Mouse (Mus musculus) inflammation-experienced regulatory T-cells, adult 6 months (primary cell): ENCODE results near the gene Mylk4. TPM values are rescaled to one million over a fixed set of nuclear protein-coding genes. Genes with fewer than 3 reads are reported as not detected.

Experiments used
- ATAC-seq: one replicate; pipeline ENCODE4 v1.8.0; 2017
- polyA plus RNA-seq, 3 experiments: library from polyadenylated mRNA; unstranded; fragments of 100-300 nt; shearing (Covaris generic); gene quantifications; one replicate each; pipeline ENCODE4 v1.2.1; 2017

Gene Mylk4
- not detected for polyA plus RNA-seq

DNA sequence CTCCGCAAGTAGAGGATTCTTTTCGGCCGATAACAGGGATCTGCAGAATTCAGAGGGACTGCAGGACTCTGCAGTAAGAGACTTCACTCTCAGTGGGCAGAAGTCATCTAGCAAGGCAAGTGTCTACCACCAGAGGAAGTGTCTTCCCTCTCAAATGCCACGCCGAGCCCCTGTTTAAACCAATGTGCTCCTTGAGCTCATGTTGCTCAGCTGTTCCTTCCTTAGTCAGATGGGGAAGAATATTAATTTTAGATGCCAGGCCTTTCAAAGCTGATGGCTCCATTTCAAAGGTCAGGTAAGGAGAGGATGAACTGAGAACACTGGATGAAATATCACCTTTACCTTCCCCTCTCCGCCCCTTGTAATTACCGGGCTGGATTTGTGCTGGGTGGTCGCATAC lies at the start of gene Mylk4:
Gene Mylk4 (minus strand): TSS at position 139 of the 400 bp plus-strand sequence.
- no peak for ATAC-seq

DNA sequence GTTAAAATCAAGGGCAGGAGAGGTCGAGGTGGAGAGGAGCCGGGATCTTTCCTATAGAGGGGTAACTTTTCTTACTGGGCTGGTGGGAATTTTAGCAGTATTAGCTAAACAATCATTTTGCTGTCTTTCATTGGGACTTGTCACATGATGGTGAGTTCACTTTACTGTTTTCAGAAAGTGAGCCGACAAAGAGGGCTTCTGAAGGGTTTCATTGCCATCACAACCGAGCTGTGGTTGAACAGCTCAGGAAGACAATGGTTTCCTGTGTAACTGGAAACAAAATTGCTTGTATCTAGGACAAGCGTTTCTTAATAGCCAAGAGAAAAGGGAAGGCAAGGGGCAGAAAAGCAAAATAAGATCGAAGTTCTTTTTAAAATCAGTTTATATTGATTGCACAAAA lies 49.5 kb upstream of the Mylk4 start:
- peak; percentile 64 for ATAC-seq

DNA sequence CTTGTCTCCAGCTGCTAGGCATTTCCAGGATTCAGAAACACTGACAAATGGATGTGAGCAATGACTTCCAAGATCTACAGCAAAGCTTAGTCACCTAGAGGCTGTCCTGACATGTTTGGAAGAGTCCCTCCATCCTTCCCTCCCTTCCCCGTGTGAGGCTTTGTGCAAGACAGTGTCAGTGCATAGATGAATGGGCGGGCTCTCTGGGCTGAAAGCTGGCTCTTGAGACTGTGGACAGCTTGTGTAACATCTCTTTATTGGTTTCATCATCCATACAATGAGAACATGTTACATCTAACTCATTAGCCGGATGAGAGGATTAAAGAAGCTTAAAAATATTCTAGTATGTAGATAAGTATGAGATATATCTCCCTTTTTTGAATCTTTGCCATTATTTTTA lies 49.0 kb upstream of the Mylk4 start:
- no peak for ATAC-seq

DNA sequence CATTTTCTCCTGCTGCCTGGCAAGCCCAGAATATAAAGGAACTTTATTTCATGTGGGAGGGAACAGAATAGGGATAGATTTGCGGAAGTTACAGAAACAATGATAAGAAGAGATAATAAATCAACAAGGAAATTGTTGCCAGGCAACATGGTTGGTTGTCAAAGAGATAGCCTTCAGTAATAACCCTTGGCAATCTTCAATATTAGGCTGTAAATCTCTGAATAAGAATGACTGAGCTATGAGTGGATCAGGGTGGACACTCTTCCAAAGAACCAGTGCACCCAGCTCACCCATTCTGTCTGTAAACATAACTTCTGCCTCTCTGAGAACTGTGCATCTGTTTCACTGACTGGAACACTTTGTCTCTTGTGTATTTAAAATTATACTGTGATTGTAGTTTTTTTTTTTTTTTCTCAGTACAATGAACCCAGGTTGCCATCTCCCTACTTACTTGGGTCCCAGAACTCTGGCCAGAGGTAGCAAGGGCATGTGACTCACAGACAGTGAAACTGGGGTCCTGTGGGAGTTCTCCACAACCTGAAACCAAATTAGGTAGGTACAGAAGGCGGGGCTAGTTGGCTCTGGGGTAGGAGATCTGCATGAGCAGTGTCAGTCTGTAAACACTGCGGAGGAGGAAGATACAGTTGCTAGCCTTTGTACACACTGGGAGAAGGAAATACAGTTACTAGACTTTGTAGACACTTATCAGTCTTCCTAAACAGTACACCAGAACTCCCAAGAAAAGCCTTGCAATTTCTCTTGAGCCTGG lies 47.9 kb upstream of the Mylk4 start:
- no peak for ATAC-seq

DNA sequence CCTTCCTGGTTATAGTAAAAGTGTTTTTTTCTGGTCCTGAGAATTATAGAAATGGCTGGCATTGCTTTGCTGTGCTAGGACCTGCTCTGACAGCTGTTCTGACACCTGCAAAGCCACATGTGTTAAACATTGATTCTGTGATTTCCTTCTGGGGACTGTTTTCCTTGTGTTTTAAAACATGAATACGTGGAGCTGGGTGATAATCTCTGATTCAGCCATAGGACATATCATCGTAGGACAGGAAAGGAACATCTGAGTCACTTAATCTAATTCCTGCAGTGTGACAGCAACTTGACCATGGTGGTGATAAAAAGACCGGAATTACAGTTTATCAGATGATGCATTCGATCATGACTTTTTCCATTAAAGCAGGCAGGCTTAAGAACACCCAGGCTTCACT lies 45.1 kb upstream of the Mylk4 start:
- no peak for ATAC-seq

DNA sequence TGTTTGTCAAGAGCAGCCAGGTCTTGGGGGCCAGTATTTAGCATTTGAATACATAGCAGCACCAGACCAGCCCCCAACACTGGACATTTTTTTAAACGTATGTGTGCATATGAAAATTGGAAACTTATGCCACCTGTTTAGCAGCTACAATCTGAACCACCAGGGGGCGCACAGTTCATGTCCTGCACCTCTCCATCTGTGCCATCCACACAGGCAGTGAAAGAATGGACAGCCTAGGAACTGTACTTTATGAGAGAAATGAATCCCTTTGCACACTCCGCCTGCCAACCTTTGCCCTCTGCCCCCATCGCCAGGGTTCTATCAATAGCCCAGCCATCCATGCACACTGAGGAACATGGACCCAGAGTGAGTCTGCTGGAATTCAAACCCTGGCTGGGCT lies 44.2 kb upstream of the Mylk4 start:
- ATAC-seq = no peak

DNA sequence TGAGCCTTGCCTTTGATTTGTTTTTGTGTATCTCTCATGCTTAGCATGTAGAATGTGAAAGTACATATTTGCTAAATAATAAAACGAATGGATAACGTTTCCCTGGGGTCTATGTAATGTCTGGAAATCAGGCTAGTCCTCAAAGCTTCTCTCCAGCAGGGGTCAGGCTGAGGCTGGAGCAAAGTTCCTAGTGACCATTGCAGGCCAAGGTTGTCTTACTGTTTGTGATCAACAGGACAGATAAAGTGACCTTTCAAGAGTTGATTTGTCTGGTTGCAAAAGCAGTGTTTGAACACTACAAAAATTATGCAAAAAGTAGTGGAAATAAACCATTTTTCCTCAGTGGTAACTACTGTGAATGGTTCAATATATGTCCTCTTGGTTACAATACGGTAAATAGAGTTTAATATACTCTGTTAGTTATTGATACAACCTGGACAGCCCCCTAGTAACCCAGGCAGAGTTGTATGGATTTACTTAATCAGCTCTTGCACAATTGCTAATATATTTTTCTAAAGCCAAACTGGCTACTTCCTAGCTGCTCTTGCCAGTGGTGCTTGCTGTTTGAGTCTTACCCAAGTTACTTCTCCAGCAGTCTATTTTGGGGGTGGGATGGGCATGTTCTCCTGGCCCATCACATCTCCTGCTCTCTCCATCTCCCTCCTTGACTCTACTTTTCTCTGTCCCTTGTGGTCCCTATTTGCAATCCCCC lies 43.5 kb upstream of the Mylk4 start:
- ATAC-seq = no peak

DNA sequence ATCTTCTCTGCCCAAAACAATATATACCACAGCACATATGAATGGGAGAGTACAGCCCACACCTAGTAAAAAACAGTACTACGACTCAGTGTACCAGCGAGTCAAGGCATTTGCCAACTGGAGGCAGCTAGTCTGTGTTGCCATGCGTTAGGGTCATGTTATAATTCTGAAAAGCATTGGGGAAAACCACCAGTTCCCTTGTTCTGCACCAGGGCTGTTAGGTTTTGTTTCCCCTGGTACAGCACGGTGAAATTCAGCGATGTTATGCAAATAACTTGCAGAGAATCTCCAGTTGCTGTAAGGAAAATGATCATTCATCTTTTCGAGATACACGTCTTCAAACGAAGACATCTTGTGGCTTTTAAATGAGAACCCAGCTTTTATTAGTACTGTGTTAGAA lies 41.8 kb upstream of the Mylk4 start:
- ATAC-seq = no peak

DNA sequence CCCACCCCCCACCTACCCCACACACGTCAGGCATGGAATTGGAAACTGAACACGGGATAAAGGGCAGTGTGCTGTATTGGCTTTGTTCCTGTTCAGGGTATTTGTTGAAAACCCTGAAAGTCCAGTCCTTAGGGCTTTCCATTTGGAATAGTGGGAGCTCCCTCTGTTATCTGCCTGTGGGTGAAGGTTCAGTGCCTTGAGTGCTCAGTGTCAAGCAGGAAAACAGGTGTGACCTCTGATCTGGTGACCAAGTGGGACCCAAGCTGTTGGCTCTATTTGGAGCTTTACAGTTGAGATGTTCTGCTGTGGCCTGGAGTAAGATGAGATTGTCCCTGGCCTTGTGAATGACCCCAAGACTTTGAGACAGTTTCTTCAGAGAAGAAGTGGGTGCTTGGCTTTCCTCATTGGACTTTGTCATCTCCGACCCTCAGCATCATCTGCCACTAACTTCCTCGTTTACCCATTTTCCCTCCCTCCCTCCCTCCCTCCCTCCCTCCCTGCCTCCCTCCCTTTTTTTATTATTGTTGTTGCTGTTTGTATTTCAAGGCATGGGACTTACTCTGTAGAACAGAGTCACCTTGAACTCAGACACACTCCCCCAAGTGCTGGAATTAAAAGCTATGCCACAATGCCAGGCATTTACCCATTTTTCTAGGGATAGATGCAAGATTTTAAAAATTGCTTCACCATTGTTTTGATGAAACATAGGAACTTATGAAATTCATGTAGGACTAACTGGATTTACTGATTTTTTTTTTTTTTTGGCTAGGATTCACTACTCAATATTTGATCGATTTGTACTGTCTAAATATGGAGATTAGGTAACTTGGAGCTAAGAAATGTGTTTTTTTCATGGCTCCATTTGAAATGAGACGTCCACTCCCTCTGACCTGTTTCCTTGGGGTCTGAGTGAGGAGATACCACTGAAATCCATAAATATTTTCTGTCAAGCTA lies 40.9 kb upstream of the Mylk4 start:
- no peak for ATAC-seq

DNA sequence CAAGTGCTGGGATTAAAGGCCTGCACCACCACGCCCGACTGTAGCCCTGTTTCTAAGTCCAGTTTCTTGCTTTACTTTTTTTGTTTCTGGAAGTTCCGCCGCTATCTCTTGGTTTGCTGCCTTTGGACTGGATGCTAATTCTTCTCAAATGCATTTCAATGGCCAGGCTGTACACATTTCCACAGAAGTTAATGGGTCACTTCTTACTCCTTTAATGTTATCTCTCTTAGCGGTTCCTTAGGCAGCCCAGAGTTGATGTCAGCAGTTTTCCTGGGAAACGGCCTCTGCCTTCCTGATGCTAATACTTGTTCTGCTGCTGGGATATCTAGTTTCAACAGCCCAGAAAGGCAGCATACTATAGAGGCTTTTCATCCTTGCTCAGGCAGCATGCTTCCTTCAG lies 39.4 kb upstream of the Mylk4 start:
- ATAC-seq = no peak

DNA sequence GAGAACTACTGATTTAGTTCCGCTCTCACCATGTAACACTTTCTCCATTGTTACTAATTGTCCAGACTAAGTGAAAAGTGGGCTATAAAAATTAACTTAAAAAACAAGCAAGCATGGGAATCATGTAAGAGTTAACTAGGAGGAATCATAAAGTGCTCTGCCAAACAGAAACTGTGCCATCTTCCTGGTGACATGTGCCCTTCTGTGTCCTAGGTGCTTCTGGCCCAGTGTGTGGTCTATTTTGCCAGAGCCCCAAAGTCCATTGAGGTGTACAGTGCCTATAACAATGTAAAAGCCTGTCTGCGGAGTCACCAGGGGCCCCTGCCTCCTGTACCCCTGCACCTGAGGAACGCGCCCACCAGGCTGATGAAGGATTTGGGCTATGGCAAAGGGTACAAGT lies 37.9 kb upstream of the Mylk4 start:
- no peak for ATAC-seq

DNA sequence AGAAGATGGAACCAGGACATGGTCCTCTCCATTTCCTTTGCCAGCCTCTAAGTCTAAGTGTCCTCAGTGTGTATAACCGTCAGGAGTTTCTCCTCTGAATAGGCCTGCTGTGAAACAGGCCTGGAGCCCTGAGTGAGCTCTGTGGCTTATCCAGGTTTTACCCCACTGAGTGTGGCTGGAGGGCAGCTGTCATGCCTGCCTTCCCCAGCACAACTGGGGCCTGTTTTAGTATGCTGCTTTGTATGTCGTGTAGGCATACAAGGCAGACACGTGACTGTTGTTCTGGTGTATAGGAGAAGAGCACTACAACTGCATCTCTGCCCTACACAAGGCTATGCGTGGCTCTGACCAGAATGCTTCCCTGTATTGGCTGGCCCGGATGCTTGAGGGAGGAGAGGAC lies 36.2 kb upstream of the Mylk4 start:
- ATAC-seq = no peak

DNA sequence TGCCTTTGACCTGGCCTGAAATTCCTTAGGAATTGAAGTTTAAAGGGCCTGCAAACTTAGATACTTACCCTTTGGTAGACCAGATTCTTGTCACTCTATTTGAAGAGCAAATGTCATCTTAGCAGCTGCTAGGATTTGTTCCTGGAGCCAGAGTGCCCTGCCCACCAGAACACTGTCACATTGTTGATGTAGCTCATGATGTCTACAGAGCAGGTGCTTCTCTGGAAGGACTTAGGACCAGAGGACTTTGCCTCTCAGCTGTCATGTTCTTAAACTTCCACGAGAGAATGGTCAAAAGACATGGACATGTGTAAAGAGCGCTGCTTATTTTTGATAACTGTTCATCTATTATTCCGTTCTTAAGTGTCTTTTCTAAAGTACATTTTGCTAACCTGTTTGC lies 35.5 kb upstream of the Mylk4 start:
- ATAC-seq = no peak

DNA sequence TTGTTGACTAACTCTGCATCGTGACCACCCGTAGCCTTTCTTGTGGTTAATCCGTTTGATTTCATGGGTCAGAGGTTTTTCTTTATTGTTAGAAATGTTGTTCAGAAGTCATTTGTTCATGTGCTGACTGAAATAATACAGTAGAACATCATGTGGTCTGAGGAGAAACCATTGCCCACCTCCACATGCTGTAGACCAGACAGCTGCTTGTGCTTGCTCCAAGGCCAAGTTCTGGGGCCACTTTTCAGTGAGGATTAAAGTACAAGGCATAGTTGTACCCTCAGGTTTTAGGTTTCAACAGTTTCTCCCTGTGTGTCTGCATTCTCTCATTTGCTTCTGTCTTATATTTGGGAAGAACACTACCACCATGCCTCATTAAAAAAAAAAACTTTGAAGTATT lies 23.9 kb upstream of the Mylk4 start:
- ATAC-seq = no peak

DNA sequence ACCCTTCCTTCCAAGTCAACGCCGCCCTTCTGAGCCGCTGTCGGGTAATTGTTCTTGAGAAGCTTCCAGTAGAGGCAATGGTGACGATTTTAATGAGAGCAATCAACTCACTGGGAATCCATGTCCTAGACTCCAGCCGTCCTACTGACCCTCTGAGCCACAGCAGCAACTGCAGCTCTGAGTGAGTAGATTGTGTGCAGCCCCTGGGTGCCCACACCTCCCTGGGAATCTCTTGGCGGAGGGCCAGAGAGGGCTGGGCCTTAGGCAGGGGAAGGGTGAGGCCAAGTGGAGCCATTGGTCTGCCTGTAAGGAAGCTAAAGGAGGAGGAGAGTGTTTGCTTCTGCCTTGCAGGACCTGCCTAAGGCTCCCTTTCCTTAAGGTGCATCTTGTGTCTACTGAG lies 23.1 kb upstream of the Mylk4 start:
- no peak for ATAC-seq

DNA sequence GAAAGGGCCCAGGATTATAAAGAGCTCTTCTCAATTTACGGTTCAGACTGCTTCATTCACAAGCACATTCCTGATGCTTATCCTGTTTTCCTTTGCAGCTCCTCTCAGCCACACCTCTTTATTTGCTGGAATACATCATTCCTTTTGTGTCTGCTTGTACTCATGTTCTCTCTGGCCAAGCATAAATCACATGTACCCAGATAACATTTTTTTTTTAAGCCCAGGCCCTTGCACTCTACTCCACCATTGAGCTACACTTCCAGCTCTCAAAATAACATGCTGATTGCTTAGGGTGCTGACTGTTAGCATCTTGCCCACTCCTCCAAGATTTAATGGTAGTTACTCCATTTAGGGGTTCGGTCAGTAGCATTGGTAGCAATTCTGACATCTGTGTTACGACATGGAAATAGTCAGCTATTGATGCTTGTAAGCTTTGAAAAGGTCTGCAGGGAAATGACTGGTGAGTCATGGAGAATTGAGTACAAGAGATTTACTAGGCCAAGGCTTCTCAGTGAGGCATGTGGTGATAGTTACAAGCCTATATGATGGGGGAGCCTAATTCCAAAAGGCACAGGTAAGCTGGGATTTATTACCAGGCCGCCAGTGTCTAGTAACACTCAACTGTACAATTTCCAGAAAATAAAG lies 20.1 kb upstream of the Mylk4 start:
- ATAC-seq = no peak

DNA sequence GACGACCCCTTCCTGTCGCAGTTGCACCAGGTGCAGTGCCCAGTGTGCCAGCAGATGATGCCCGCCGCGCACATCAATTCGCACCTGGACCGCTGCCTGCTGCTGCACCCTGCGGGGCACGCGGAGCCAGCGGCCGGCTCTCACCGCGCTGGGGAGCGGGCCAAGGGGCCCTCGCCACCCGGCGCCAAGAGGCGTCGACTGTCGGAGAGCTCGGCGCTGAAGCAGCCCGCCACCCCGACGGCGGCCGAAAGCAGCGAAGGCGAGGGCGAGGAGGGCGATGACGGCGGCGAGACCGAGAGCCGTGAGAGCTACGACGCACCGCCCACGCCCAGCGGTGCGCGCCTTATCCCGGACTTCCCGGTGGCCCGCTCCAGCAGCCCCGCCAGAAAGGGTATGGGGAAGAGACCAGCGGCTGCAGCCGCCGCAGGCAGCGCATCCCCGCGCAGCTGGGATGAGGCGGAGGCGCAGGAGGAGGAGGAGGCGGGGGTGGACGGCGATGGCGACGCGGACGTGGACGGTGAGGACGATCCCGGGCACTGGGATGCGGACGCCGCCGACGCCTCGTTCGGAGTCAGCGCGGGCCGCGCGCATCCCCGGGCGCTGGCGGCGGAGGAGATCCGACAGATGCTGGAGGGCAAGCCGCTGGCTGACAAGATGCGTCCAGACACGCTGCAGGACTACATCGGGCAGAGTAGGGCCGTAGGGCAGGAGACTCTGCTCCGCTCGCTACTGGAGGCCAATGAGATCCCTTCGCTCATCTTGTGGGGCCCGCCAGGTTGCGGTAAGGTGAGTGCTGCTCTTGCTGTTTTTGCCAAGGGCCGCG lies 18.7 kb upstream of the Mylk4 start, which contains the start of gene D930007J09Rik:
Gene D930007J09Rik (minus strand): TSS at position 591 of the 823 bp plus-strand sequence.
- peak; percentile 11 for ATAC-seq

DNA sequence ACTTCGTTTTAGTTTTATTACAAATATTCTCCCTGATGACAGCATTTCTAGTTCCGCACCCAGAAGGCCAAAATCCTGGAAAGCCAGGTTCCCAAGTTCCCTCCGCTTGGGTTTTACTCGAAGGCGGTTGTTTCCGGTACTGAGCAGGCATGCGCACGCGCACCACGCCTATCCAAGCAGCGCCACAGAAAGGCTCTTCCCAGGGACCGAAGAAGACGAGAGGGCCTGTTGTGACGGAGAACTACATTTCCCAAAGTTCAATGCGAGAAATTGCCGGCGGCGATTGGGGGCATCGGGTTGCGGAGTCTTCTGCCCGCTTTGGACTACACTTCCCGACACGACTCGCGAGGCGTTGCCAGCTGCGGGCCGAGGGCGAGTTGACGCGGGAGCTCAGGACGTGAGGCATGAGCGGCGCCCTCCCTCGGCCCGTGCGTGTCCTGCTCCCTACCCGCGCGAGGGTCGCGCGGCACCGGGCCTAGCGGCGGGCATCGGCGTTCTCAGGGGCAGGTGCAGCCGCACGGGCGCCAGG lies 18.0 kb upstream of the Mylk4 start, which contains the start of gene Wrnip1:
Gene Wrnip1 (plus strand): TSS at position 346 of the 529 bp plus-strand sequence.
- peak; percentile 95 for ATAC-seq

DNA sequence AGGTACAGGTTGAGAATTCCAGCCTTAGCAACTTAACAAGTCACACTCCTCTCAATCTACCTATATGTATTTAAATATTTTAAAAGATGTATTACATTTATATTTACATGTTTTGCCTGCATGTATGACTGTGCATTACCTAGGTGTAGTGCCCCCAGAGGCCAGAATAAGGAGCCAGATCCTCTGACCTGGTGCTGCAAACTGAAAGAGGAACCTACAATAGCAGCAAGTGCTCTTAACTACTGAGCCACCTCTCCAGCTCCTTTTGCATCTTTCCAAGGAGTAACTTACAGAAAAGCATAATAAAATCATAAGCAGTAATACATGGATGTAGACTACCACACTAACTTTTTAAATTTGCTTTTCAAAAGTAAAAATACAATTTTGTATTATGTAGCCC lies 17.1 kb upstream of the Mylk4 start:
- no peak for ATAC-seq

DNA sequence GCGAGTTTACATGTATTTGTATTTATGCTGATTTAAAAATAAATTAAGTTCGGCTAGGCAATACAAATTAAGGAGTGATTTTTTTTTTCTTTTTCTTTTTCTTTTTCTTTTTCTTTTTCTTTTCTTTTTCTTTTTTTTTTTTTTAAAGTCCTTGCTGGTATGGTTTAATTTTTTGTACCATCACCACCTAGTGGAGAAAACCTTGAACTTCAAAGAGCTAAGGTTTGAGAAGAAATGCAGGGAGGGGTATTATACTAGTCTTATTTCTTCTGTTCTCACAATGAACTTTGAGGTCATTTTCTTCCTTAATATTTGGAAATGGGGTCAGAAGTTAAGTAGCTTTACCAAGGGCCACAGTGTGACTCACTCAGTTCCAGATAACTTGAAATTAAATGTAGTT lies 15.4 kb upstream of the Mylk4 start:
- ATAC-seq = no peak

DNA sequence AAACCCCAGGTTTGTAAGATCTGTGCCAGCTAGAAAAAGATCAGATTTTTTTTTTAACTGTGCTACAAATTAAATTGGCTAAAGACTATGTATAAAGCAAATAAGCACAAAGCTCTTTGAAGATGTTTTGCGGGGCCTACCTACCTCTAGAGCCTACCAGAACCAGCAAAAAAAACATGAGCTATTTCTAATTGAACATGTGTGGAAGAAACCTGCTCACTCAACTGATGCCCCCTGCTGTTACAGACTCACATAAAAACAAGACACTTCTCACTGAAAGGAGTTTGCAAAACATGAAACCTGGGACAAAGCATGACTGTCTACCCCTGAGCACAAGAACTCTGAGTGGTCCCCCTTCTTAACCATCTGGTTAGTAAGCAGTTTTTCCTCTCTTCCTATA lies 13.3 kb upstream of the Mylk4 start:
- ATAC-seq = no peak
